Mouse (Mus musculus) cerebellum, postnatal 10 days (tissue): ENCODE measurements around the gene Kcnma1.

Source experiments
- DNase-seq, 2 experiments: peaks; one replicate each; pipeline ENCODE4 v3.0.0; 2021; ENCODE audit warnings: mixed read lengths in 2 of 2

The Kcnma1 gene

DNA sequence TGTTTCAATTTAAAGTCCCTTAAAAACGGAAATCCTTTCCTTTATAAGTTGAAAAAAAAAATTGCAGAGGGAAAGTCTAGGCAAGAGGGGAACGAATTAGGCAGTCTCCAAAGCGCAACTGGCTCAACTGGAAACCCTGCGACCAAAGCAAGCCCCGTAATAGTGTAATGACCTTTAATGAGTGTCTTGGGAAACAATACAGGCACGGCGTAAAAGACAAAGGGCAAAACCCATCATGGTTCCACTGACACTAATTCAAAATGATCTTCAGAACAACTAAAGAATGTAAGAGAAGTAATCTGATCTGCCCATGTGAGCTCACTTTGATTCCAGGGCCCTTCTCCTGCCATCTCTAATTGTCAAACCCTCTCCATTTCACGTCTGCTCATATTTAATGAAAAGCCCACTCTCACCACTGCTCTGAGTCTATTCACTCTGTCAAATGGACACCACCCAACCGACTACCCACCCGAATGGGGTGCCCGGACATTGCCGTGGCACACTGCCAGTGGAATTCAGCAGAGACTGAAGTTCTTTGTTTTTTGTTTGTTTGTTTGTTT is 591.7 kb downstream of the Kcnma1 start:
- peak in 1 of 2 experiments; percentile 12 for DNase-seq

DNA sequence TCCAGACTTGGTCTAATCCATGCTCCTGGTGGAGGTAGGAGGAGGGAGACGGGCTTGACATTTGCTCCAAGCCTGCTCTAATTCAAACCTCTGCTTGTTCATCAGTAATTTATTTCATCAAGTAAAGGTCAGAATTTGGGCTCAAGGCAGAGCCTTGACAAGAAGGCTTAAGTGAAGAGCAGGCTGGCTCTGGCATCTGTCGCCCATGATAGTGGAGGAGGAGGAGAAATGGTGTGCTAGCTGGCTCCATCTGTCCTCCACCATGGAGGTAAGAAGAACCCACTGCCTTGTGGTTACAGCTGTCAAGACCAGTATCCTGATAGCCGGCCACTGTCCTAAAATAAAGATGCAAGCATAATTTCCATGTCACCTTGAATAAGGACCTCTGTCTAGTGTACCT is 595.3 kb downstream of the Kcnma1 start:
- DNase-seq = no peak

DNA sequence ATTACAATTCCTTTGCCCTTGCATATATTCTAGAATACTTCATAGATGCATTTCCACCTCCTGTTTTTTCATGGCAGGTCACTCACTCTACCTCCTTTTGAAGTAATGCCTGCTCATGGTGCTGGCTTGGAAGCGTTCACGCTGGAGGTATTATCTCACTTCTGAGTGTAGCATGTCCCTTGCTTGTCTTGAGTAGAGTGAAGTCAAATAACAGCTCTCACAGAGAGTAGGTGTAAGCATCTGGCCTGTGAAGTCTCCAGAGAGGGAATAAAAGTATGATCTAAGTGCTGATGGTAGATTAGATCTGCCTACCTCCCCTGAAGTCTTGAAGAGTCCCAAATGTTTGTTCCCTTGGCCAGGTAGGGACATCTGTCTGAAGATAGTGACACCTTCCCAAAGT is 607.2 kb downstream of the Kcnma1 start:
- DNase-seq = no peak

DNA sequence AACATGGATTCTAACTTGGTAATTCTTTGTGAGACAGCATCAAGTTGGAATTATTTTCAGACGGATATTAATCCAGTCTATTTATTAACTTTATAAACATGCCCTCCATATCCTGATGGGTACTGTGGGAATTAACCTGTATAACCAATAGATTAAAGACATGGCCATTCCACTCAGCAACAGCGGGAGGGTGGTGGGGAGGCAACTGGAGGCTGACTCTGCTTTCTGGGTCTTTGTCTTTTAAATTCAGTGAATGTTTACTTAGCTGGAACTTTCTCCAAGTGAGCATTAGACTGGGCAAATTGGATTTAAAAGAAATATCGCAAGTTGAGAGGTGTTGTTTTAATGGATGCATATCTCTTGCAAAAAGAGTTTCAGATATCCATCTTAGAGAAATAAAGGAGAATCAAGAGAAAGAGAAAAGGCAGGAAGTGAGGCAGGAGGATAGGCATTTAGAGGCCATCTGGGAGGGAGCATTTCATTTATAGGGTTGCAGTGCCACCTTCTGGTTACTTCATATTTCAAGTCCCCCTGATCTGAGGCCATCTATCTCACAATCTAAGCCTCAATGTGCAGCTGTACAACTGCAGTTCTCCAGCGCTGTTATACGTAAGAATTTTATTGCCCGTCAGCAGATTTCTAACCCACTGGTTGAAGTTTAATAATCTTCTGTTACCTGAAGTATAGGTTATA is 613.4 kb downstream of the Kcnma1 start:
- peak; percentile 82 to 87 for DNase-seq

DNA sequence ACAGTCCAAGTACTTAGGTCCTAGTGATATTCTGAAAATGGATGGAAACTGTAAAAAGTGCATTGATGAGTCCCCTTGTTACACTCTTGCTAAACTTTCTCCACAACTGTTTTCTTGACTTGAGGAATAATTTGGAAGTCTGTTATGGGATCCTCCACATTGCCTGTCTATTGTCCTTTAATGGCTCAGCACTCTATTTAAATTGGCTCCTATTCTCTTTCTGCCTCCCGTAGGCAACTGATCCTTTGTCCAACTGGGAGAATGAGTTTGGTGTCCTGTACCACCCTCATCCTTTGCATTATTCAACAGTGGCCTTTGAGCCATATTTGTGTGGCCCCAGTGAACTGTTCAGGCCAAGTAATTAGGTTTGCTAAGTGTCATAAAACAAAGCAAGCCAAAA is 616.6 kb downstream of the Kcnma1 start:
- no peak for DNase-seq

DNA sequence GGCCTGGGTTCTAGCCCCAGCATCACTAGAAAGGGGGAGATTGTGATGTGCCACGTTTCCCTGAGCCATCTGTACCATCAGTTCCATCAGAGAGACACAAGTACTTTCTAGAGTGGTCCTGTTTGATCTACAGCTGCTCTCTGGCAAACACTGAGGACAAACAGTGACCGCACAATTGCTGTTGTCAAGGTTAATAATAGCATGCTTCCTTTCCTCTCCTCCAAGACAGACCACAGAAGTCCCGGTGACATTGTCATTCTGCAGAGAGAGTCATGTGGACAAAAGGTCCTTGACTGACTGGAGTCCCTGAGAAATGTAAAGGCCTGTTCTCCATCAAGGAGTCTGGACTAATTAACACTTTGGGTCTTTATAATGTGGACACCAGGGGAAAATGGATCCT is 622.7 kb downstream of the Kcnma1 start:
- DNase-seq = no peak

DNA sequence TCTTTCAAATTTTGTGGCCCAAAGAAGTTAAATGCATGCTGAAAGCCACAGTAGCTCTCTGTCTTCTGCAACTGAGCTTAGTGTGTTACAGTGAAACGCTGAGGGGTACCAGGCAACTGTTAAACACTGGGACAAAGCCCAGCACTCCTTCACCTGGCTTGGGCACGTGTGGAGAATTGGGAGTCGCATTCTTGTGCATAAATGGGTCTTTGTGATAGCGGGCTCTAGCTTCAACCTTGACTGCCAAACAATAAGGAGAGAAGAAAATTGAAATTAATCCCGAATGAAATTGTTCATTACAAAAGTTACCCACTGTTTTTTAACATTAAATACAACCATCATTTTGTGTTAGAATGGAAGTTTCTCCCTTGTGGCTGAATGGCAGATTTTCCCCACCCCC is 623.5 kb downstream of the Kcnma1 start:
- DNase-seq = no peak

DNA sequence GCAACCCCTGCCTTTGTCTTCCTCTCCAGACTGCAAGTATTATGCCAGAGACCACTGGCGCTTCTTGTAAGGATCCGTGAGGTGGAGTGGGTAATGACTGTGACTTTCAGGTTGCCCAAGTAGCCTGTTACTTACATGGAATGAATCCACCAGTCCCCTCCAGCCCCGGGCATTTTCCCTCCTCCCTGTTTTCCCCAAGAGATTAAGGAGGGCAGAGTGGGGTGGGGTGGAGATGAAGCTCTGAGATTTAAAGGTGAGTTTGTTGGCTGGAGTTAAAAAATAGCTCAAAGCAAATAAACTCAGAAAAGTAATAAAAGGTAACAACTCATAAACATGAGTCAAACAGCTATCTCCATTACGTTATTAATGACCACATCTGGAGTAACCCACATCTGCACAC is 624.1 kb downstream of the Kcnma1 start:
- DNase-seq = no peak

DNA sequence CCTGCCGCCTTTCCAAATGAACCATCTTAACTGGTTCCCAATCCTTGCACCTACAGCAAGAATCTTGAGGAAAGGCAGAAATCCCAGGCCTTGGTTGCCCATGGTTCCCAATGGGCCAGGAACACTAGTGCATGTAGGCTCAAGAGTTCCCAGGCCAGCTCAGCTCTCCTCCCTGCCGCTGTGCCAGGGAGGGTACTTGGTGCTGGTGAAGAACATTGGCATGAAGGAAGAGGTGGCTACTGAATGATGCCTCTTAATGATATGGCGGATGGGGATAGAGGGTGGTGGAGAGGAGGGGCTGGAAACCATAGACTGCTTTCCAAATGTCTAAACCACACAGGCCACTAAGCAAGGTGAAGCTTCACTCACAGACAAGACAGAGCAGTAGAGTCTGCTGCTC is 627.5 kb downstream of the Kcnma1 start:
- DNase-seq = no peak

DNA sequence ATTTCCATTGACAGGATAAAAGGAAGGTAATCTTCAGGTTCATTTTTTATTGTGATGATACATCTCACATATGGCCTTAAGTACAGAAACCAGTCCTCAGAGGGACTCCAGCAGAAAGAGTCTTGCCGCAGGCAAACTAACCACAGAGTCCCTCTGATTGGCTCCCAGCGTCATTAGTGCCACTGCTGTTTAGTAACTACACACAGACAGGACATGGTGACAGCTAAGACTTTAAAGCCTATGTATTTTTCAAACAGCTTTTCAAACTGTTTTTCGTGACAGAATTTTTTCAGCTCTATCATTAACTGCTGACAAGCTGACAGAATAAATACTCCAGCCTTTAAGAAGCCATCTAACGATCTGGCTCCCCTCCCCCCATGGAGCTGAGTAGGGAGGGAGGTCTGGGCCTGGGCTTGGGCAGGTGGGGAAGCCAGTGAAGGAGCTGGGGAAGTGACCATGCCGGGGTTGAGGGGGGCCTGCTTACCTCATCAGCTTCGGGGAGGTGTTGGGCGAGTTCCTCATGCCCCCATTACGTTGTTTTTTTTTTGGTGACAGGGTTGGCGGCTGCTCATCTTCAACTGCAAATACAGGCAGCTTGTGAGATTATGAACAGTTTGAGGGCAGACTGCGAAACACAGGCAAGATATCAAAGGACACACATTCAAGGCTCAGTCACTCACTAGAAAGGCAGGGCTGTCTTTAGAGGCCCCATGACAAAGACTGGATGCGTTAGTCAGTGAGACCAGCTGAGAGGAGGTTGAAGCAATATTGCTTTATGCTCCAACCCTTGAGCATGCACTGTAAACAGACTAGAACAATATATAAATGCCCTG is 628.3 kb downstream of the Kcnma1 start:
- DNase-seq = peak in 1 of 2 experiments; percentile 12

DNA sequence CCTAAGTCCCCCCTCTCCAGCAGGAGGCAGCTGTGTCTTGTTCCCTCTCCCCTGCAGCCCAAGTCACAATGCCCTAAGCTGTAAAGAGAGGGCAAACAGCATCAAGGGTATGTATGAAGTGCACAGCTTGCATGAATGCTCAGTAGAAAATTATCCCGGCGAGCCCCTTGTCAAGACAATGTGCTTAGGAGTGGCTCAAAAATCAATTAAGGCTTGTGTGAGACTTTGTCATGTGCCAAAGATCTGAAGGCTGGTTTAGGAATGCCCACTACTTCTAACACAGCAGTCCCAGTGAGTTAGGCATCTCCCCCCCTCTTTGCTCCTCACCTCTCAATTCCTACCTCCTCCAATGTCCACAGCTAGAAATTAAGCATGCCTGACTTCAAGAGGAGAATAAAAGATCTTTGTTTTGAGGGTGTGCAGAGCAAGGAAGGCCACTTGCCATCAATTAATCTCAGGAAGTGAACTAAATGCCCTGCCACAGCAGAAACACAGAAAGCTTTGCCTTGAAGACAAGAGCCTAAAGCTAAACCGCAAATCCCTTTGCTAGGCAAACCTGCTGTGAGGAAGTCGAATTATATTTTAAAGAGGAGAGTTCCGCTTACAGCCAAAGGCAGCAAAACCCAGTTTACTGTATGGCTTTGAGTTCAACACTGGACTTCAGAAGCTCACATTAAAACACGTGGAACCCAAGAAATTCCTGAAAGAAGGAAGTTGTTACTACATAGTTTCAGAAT is 635.8 kb downstream of the Kcnma1 start:
- DNase-seq = no peak

DNA sequence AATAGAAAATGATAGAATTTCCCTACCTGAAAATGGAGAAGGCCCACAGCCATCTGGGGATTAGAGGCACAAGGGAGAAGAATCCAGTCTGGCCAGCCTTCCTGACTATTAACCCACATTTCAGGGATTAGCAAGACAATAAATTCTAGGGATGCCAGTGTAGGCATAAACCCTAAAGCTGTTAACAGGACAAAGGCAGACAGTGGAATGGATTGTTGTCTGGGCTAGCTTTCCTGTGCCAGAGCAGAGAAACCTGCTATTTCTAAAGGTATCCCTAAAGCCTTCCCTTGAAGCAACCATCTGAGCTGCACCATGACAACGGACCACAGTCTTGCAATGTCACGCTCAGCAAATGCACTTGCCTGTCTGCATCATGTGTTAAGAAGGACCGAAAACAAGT is 642.3 kb downstream of the Kcnma1 start:
- no peak for DNase-seq

DNA sequence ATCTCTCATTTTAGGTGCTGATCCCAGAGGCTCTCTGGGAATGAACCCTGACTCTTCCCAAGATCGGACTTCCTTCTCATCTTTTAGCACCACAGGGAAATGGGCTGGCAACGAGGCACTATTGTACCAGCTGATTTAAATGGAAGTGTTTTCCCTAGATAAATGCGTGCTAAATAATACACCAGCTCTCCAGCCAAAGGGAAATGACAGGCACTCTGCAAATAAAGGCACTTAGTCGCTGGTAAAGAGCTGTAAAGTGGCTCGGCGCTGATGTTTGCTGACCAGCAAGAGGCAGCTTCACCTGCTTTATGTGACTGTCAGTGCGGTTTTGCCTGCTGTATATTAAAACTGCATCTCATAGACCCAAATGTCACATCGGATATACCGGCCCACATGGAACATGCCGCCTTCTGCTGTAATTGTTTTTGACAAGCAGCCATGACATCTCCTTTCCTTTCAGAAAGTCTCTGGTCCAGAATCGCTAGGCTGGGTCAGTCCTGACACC is 653.7 kb downstream of the Kcnma1 start:
- peak in 1 of 2 experiments; percentile 12 for DNase-seq

DNA sequence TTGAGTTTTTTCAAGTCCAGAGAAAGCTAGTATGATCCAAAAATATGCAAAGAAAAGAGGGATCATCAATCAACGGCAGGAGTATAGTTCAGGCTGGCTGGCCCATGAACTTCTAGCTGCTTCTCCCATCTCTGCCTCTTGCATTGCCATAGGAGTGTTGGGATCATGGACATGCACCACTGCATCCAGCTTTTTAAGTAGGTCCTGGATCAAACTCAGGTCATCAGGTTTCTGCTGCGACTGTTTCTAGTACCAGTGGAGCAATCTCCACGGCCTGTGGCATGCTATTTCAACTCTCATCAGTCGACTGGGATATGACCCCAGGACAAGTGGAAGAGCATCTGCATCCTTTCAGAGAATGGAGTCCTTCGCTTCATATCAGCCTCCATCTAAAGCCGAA is 655.5 kb downstream of the Kcnma1 start:
- DNase-seq = no peak

DNA sequence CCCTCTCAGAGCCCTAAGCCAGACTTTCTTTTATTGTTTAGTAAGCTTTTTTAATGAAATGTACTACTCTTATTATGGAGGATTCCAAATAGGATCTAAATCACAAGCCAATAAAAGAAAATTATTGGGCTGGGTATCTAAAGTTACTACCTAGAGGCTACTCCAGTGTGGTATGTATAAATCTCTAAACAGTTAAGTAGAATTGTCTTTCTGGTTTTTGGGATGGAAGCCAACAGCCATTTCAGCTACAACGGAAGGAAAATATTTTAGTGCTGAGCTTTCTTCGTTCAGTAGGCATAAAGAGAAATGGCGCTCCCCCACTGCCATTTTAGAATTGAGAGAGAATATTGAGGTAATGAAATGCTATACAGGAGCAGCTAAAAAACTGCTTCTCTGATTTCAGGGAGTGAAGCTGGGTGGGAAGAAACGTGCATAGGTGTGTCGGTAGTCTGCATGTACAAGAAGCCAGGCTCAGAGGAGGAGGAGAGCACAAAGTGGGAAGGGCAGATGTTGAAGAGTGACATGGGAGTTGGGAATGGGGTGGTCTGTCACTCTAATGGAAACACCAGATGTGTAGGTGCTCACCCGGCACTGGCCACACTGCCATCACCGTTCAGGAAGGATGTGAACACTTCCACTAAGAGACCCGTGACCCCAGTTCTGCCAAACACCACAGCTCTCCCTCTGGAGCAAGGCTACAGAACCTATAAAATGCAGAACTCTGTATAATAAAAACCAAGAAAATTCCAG is 656.6 kb downstream of the Kcnma1 start:
- no peak for DNase-seq

DNA sequence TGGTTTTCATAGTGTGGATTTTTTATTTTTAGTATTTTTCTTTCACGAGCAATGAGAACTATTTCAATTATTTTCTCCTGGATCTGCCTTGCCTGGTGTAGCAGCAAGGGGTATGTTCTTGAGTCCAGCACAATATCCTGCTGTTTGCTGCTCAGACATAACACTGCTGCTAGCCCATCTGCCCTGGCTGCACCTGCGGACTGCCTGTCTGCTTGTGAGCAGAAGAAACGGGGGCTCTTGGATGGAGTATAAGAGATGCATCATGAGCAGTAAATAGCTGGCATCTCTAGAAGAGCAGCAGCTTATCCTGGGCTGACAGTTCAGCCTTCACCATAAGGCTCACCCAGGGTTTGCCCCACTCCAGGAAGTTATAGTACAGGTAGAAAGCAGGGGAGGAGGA is 687.5 kb downstream of the Kcnma1 start:
- peak; percentile 78 to 86 for DNase-seq

DNA sequence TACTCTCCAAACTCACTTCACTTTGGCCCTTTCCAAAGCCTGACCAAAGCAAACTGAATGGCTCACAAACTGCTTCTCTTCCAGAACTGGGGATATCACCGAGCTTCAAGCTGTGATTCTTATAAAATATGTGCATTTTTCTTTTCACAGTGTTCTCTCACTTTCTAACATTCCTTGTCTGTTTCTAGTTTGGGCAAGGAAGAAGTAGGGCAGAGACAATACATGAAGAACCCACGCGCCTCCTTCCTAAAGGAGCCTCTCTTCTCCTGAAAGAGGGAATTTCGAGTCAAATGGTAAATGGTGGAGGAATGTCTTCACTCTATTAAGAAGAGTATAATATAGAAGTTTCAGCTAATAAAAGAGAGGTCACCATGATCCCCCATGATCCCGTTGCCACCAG is 709.0 kb downstream of the Kcnma1 start:
- DNase-seq = no peak

DNA sequence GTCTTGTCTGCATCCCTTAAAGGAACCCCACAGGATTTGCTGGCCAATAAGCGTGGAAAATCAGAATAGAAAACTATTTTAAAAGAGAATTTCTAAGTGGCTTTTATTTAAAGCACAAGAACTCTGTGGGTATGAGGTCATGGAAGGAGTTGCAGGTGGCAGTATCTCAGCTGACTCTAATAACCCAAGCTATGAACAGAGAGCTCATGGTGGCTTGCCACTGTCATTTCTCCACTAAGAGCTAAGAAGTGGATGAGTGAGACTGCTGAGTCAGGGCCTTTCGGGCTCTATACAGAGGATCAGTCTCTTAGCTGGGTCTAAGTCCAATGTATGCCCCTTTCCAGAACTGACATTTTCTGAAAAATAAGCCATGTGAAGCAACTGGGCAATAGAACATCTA is 713.8 kb downstream of the Kcnma1 start:
- DNase-seq = no peak

DNA sequence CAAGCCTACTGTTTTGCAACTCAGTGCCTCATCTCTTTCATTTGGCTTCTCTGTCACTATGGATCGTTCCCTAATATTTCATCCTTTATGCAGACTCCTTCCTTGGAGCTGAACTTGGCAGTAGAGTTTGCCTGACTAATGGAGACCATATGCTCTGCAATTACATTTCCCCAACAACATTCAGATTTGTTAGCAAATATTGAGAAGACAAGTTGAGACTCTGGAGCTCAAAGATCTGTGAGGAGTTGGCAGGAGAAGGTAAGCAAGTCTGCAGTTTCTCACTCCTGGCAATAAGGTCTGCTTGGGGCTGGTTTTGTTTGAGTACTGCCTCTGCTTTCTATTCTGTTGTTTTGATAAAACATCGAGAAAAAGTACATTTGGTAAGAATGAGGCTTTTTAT is 723.7 kb downstream of the Kcnma1 start:
- DNase-seq = no peak

DNA sequence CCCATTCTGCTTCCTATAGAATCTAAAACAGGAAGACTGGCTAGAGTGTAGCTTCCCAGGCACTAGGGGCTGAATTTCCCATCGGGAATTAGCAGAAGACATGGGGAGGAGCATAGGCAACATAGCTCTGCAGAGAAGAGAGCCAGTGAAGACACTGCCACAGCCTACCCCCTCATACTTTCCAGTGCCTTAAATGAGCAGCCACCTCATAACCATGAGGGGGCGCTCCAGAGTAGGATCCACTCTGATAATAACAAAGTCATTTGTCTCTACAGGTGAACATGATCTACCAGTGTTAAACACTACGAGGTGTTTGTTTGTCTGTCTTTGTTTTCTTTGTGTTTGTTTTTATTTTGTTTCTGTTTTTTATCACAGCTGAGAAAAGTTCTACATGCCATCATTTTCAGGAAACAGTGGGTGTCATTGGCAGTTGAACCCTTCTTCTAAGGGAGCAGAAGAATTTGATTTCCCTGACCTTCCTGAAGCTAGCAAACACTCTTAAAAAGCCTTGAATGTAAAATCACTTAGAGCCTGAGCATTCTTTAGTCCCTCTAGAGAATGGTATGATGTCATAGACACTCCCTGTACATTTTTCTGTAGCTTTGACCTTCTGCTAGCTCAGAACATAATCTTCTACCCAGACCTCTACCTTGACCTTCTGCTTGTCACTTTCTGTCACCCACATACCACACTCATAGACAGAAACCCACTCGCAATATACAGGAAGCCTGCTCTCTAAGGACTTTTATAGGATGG is 747.6 kb downstream of the Kcnma1 start:
- peak in 1 of 2 experiments; percentile 8 for DNase-seq

DNA sequence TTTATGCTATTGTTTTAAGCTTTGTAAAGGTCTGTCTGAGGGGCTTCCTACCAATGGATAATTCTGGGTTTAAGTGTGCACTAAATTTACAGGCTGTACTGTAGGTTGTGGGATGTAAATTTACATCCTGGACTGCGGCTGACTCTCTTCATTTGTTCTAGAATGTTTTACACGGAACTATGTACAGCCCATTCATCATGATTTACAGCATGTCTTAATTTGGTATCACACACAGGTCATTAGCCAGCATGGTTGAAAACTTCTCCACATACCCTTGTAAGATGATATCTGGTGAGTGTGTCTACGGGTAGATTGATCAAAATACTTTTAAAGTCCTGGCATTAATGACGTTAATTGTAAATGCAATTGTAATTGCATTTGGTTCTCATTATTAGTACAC is 761.1 kb downstream of the Kcnma1 start:
- no peak for DNase-seq

DNA sequence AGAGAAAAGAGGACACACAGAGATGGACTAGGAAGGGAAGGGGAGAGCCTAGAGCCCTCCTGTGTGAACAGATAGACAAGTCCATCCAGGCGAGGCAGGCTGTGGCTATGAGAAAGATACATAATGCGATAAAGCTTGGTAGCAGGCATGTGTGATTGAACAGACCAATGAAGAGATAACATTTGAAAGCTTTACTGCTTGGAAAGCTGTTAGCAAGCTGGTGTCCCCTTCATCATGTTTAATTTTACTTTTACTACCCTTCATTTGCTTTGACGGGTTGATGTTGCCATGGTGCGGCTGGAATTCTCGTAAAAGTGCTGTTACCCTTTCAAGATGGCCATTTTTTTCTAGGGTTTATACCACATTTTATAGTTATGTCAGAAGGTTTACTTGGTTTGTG is 769.8 kb downstream of the Kcnma1 start:
- DNase-seq = peak; percentile 7 to 8
